Mouse (Mus musculus): ENCODE data around the gene Prkar1b.

Gene Prkar1b

DNA sequence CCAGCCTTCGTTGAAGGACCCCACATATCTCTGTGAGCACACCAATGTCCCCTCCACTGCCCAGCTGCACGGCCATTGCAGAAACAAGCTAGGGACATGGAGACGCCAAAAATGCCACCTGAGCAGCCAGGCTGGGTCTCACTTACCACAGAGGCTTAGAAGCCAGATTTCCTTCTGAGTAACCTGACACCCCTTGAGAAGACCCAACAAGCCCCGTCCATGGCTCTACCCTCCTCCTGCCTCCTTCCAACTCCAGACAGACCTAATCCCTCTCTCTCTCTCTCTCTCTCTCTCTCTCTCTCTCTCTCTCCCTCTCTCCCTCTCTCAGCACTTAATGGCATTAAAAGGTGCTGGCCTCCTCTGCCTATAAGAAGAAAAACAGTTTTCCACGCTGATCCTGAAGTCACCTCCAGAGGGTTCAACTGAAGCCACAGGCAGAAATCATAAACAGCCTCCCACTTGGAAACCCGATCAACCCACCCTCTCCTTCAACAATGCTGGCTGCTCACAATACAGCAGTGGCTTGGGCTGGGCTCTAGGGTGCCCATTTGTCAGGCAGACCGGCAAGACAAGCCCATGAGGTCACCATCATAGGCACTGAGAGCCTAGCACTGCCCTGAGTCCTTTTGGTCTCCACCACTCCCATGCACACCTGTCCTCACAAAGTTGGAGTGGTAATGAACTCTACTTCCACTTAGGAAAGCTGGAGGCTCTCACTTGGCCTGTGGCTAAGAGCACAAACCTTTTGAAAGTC, 82.8 kb downstream of the Prkar1b start:
- 73% methylated on average over 7 of the region's 7 CpGs for WGBS

DNA sequence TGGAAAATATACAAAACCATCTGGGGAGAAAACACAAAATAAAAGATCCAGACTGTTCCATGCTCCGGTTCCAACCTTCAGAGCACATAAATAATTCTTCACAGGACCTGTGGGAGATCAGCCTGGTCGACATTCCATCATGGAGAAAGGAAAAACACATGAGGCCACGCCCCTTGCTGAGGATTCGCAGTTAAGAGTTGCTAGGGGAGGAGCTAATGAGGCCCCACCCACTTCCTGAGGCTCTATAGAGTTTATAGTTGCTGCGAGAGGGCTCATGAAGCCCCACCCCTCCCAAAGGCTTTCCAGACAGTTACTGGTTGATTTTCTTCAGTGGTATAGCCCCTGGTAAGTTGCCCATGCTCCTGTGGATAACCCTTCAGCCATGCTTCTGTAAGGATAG, 85.2 kb downstream of the Prkar1b start:
- 58% methylated on average over 5 of the region's 5 CpGs for WGBS

DNA sequence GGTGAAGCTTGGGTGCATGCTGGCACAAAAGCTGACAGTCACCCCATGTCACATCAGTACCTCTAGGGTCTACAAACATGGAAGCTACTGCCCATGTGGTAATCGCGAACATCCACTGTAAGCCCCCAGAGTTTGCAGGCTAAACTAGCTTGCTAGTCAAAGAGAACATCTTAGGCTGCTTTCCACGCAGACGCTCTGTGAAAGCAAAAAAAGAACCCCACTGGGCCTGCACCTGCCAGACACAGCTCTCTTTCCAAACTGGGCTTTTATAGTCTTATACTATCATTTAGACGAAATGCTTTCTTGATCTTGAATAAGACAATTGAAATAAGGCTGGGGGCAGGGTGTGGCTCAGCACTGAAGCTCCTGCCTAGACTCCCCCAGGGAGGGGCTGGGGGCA, 88.1 kb downstream of the Prkar1b start:
- 49% methylated on average over 5 of the region's 5 CpGs for WGBS

DNA sequence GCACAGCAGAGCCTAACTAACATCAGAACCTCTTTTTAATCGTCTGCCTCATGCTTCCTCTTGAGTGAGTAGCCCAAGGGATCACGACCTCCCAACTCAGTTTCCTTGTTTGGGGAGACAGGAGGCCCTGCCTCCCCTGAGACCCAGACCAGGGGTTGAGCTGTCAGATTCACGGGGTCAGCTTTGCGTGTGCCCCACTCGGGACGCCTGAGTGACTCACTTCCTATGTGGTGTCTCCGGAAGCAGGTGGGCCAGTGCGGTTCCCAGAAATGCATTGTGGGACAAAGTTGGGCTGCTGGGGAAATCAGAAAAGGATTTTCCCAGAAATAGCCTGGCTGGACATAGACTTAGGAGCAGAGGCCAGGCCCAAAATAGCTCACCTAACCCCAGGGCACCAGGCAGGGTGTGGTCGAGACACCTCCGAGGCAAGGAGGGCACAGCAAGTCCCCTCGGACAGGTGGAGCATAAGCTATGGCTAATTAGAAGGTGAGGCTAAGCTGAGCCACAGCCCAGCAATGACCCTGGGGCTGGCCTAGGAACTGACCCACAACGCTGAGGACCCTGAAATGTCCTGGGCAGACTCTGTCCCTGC, 89.2 kb downstream of the Prkar1b start:
- WGBS: 78% methylated on average over 12 of the region's 12 CpGs

DNA sequence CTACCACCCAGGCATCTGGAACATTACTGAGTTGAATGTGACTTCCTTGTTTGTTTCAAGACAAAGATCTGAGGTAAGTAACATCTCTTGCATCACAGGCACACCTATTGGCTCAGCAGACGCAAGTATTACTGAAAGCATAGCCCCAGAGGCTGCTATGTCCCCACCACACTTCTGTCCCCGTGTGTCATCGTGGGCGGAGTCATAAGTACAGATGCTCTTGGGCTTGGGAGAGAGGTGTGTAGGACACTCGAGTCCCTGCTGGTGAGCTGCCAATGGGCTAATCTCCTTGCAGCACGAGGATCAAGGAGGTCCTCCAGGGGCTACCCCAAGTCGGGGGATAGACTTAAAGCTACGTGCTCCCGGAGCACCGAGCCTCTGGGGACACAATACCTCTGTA, 96.6 kb downstream of the Prkar1b start:
- WGBS: 69% methylated on average over 10 of the region's 10 CpGs

DNA sequence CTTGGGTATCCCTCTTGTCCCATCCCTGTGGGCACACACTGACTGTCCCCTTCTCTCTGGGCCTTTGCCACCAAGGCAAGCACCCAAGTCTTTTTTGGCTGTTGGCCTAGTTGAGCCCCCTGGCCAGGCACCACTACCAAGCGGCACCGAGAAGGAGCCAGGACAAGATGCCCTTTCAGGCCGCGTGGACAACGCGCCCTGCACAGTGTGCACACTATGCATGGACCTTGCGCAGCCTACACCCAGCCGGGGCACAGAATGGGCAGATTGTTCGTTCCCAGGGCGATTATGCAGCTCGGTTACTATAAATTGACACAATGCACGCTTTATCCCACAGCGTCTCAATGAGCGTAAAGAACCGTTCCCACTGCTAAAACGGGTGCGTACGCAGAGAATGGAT, 98.5 kb downstream of the Prkar1b start:
- 23% methylated on average over 18 of the region's 18 CpGs for WGBS

DNA sequence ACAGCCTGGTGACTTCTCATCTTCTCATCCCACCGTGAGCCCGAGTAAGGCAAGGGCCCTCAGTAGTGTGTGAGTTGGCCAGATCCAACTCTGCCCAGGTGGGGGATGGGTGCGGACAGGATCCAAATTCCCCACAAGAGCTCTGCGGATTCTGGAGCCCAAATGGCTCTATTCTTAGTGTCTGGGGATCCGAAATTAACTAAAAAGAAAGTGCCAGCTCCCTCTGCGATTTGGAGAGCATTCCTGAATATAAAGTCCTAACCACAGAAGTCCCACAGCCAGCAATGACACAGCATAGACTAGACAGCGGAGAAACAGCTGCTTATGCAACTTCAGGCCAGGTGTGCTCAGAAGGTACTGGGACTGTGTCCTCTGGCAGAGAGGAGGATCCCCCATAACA, 100.4 kb downstream of the Prkar1b start:
- 37% methylated on average over 7 of the region's 7 CpGs for WGBS

DNA sequence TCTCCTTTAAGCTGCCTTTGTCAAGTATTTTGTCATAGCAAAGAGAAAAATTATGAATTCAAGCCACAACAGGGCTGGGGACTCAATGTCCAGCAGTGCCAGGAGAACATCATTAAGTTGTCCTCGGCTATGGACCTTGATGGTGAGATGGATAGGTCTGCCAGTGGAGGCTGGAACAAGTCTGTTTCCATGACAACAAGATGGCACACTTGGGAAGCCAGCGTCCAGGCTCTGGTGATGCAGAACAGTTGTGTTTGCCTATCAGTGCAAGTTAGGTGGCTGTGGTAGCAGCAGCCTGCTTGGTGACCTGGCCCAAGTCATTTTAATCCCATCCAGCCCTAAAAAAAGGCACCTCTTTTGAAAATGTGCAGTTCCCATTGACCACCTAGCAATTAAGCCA, 102.6 kb downstream of the Prkar1b start:
- WGBS: 38% methylated on average over 2 of the region's 2 CpGs

DNA sequence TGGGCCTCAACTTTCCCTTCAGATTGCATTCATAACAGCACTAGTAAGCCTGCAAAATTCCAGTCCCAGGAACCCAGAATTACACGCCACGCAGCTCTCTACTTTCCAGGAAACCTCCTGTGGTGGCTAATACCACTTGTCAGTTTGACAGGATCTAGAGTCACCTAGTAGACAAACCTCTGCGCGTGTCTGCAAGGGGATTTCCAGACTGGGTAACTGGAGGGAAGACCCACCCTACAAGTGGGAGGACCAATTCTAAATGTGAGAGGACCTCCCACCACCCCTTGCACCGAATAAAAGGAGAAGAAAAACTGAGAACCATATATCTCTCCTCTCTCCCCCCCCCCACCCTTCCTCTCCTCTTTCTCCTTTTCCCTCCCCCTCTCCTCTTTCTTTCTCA, 103.2 kb downstream of the Prkar1b start:
- 60% methylated on average over 5 of the region's 5 CpGs for WGBS

DNA sequence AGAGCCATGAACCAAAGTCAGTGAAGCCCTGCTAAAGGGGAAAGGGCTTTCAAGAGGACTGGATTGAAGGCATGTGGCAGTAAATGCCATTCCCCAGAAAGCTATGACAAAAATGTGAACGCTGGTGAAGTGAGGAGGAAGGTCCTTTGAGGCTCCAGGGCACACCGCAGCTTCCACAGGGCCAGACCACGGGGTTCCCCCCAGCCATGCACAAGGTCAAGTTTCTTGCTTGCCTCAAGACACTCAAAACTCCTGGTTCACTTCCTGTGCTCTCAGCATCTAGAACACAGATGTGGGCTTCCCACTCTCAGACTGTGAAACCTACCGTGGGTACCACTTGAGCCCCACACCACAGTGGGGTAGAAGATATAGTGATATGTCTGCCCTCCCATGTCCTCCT, 106.3 kb downstream of the Prkar1b start:
- WGBS: 74% methylated on average over 4 of the region's 4 CpGs

DNA sequence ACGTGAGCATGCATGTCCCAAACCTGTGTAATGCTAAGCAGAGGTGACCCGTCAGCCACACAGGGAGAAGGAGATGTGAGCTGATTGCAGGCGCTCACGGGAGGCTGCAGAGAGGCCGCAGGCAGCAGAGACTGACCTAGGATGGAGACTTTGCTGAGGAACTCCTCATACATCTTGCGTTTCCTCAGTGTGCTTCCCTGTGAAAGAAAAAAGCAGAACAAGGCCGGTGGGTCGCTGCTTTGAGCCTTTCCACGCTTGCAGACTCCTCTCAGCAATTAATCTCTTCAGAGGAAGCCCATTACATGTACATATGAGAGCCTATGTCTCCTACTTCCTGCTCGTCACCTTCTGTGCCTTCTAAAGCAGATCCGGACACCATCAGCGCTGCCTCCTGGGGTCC, 107.5 kb downstream of the Prkar1b start:
- WGBS: 84% methylated on average over 12 of the region's 12 CpGs

DNA sequence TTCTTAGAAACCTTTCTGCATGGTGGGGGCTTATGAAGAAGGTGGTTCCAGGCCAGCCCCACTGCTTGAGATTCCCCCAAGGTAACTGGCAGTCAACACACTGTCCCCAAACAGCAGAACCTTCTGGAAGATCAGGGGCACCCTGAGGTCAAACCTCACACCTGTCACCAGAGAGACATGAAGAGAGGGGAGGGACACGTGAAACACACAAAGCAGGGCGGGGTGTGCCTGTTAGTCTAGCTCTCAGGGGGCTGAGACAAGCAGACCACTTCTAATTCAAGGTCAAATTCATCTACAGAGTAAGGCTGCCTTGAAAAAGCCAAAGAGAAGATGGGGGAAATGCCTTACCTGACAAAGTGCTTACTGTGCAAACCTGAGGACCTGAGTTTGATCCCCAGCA, 114.6 kb downstream of the Prkar1b start:
- WGBS: 76% methylated on average over 2 of the region's 2 CpGs

DNA sequence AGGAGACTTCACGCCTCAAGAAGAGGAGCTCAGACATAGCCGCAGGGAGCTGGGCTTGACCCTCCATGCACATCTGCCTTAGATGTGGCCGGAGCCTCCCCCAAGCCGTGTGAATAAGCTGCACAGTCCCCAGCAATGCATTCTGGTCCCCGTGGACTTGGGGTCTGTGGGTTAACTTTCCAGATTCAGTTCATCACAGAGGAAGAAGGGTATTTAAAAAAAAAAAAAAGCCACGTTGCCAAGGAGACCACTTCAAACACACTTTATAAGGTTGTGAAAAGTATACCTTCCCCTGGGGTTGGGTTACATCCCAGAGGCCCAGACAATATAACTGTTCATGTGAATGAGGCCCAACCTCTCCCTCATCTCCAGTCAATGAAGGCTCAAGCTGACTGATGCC, 115.1 kb downstream of the Prkar1b start:
- WGBS: 66% methylated on average over 6 of the region's 6 CpGs

DNA sequence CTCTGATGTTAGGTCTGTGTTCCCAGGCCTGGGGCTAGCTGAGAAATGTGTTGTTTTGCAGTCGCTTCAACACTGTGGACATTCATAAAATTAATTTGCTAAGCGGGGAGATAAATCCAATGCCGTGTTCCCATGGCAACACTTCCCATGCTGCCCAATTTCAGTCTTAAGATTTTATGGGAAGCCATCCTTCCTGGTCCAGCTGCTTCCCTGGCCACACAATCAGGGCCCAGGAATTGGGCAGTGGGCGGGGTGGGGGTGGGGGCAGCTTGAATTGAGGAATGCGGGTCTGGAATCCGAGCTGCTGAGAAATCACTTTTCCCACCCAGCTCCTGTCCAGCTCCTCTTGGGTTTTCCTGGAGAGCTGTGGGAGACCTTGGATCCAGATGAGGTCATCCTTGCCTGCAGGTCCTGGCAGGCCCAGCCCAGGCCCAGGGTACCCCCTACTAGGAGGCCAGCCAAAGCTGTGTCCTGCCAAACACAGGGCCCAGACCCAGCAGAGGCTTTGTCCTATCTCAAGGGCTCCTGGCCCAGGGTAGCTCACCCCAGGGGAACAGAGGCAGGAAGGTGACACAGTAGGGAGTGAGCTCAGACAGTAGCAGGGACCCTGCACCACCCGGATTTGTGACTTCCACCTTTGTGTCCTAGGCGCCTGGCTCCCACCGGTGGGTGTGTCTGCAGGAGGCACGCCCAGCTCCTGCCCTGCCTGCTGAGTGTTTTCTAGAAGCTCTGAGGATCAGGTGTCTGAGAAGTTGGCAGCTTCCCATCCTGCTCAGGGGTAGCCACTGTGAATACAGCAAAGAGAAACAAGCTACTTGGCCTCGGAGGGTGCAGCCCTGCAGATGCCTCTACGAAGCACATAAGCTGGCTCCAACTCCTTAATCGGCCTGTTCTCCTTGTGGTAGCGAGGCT, 116.1 kb downstream of the Prkar1b start:
- WGBS: 41% methylated on average over 14 of the region's 14 CpGs

DNA sequence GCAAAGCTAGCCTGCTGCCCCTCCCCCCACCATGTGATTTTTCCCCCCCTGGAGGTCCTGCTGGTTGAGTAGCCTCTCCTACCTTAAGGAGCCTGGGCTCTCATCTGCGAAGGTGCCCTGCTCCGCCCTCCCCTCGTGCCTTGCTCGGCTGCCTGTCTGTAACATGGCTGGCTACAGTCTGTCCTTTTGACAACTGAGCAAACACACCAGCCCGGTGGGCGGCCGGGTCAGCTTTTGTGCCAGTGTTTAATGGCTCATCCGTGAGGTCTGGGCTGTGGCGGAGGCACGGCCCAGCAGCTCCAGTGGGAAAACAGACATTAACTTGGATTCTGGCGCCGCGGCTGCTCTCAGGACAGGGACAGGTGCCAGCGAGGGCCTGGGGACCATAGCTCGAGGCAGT, 122.2 kb downstream of the Prkar1b start:
- WGBS: 65% methylated on average over 15 of the region's 15 CpGs

DNA sequence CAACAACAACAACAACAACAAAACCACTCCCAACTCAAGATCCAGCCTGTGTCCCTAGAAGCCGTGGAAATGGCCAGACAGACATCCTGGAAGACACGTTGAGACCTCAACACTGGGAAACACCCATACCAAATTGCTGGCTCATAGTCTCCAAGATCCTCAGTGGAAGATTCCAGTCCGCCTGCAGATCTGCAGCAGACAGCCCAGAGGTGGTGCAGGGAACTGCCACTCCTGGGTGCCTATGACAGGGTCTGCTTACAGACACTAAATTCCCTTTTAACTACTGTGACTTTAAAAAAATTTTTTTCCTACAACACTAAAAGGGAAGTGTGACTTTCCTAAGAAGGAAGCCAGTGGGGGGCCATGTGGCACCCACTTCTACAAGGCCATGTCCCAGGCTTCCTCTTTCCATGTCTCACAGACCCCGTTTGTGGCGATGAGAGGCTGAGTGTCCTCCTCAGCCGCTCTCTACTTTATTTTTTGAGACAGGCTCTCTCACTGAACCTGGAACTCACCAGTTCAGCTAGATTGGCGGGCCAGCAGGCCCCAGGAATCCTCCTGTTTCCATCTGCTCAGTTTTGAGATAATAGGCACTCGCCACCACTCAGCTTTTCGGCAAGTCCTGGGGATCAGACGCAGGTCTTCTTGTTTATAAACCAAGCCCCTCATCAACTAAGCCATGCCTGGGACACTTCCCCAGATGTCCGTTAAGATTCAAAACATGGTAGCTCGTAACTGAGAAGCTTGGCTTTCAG, 125.3 kb downstream of the Prkar1b start:
- WGBS: 76% methylated on average over 12 of the region's 12 CpGs

DNA sequence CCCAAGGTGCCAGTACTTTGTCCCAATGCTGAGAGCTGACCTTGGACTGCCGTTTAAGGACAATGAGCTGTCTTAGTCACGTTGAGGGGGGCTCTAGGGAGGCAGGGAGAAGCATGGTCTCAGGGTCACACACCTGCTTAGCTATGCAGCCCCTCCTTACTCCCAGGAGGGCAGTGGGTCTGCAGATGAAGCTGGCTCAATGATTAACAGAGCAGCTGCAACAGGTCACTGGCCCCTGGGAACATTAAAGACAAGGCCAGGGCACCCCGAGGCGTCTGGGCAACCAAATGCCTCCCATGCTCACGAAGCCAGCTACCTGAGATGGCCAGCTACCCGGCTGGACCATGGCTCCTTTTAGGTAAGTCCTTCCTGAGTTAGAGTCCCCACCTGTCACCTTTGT, 129.2 kb downstream of the Prkar1b start:
- 89% methylated on average over 6 of the region's 6 CpGs for WGBS

DNA sequence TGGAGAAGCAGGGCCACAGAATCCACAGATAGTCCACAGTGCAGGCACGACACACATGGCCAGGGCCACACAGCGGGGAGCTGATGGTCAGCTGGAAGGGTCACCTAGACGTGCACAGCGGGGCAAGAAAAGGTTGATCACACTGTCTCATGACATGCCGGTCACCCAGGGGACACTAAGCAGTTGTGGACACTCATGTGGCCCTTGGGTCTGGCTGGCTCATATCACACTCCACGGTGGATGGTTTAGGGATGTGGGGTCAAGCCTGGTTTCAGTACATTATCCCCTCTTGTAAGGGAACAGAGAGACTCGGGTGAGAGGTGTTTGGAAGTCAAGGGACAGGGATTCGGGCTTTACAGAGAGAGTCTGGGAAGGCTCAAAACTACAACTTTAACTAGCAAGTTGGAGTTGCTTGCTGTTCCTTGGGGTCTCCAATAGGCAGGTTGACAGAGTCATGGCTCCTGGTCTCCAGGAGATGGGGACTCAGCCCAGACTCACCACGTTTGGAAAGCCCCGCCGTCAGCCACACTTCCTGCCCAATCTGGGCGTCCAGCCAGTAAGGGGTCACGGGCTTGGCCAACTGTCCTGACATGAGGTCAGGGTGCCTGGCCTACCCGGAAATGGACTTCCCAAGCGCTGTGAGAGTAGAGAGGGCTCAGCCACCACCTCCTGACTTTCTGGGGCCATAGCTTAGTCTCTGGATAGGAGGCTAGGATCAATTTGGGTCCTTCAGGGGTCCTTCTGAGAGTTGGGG, 132.3 kb downstream of the Prkar1b start:
- WGBS: 80% methylated on average over 15 of the region's 15 CpGs

DNA sequence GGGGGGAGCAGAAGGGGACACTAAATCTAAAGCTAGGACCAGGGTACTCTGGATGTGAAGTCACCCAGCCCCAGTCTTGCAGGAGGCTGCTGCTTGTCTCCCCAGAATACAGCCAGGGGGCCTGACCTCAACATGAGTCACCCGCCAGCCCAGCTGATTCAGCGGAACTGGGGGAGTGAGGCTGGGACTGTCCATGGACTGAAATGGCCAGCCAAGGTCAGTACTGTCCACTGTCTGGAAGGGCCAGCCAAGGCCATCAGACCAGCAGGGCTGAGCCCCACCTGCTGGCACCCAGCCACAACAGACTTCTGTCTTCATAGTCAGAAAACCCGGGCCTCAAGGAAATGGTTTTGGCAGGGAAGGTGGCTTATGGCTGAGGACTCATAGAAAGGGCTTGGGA, 134.7 kb downstream of the Prkar1b start:
- 63% methylated on average over 3 of the region's 3 CpGs for WGBS

DNA sequence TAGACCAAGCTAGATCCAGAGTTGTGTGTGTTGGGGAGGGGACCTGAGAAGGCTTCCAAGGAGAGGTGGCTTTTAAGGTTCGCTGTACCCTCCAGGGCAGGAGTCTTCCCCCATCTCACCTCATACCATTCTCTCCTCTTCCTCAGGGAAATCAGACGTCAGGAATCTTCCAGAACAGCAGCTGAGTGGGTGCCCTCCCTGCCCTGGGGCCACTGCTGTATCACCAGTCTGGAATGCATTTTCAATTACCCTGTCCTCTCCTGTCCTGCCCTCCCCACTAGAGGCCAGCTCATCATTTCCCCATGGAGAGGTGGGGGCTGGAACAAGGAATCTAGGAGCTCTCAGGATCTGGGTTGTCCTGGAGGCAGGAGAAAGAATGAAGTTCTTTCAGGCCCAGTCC, 139.2 kb downstream of the Prkar1b start:
- 95% methylated on average over 2 of the region's 2 CpGs for WGBS

DNA sequence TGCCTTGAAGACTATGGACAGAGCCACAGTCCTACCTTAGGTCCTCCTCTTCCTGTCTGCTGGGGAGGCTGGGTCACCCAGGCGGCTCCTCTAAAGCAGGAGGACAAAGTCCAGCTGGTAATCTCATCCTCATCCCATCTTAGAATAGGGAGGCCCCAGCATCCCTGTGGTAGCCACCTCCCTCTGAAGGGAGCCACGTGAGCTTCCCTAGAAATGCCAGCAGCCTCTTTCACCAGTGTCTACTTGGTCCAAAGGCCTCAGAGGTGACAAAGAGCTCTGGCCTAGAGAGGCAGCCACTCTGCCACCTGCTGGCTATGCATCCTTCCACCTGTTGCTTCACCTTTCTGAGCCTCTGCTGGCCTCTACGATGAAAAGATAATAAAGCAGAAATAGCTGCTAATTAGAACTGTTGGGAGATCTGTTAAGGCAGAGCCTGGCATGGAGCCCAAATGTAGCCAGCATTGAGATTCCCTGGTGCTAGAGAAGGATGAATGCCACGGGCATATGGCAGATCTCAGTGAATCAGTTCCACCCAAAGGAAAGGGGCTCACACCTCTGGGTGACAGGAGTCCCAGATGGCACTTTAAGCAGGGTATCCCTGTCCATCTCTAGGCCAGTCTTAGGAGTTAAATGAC, 142.5 kb downstream of the Prkar1b start:
- WGBS: 53% methylated on average over 4 of the region's 4 CpGs

Data from cerebral cortex, adult 2 months (tissue).